Comparison of ENCODE assay signal across 26 mouse cellular contexts in genomic region chr9:96023921-96024320, GRCm38 (mm10).
DNase-seq lines count a peak whose midpoint lies in the region; ATAC-seq lines count a peak whose summit lies in the region.
"Had no signal": no experiment of that assay in that cellular context is flagged by ENCODE, and none has a peak within 500 bp of the region (broad histone marks: within the 10 kb centered on the region; RNA-seq: fewer than 3 reads in every experiment).

No protein-coding gene starts in this region.

- no peaks in the 10 kb centered on the region for H3K27me3 ChIP-seq in splenic B cell, adult 2 months (ENCODE audit: control insufficient read depth, insufficient read depth, low read length, poor library complexity, severe bottlenecking)
- H3K27me3 ChIP-seq: embryonic facial prominence, embryonic 12.5 days; forebrain, embryonic 13.5 days; kidney, embryonic 15.5 days; limb, embryonic 13.5 days; liver, embryonic 12.5 days; neural tube, embryonic 12.5 days; Patski; stomach, embryonic 15.5 days had no signal

- peak; percentile 77 for ATAC-seq in megakaryocyte, adult 5-6 weeks (ENCODE audit: poor library complexity, severe bottlenecking)
- ATAC-seq: CD4-positive, CD25-positive, alpha-beta regulatory T cell, adult 4 months; forebrain, embryonic 13.5 days; hindbrain, embryonic 16.5 days; intestine, embryonic 16.5 days; liver, embryonic 12.5 days; Patski had no signal

- 0 out of 2 replicates have a peak, but pooled peaks cover 11% of the 10 kb centered on the region for H3K36me3 ChIP-seq in splenic B cell, adult 2 months (ENCODE audit: control insufficient read depth, insufficient read depth, low read length, poor library complexity, severe bottlenecking)

- DNase-seq in spleen, adult 18-20 months: peak; percentile 29 to 34
- DNase-seq in spleen, postnatal 4 days (ENCODE audit: low spot score in 2 of 2): no peak
- peak; percentile 57 to 62 for DNase-seq in B cell, adult 2 months
- DNase-seq in splenic B cell, adult 2 months (ENCODE audit: low read depth, low spot score): peak; percentile 77
- DNase-seq in T-cell, adult 2 months (ENCODE audit: low spot score): no peak
- DNase-seq in right cerebral cortex, adult 2 months (ENCODE audit: low spot score in 2 of 2): no peak
- DNase-seq: adrenal gland, adult 2 months; cerebellum, adult 11-12 months; cerebellum, postnatal 10 days; kidney, postnatal 36 days; lung, adult 2 months; lung, postnatal 4 days; right cerebral cortex, postnatal 4 days; thymus, postnatal 25 days had no signal

Comparison
In these comparisons a context has a peak if more than half of its experiments do, and no peak if none do; other contexts are left out.
1. DNase-seq: peak in spleen, adult 18-20 months (2 of 2), B cell, adult 2 months (2 of 2) and splenic B cell, adult 2 months (single experiment); none in spleen, postnatal 4 days (0 of 2), T-cell, adult 2 months (single experiment) and right cerebral cortex, adult 2 months (0 of 2).